ENCODE assay signal across 9 mouse cellular contexts in genomic region chr3:107939403-107939802, GRCm38 (mm10). TPM values are rescaled to one million over a fixed set of nuclear protein-coding genes. Genes with fewer than 3 reads are reported as not detected.
DNase-seq lines count a peak whose midpoint lies in the region; ATAC-seq and TF ChIP-seq lines count a peak whose summit lies in the region.
"Had no signal": no experiment of that assay in that cellular context is flagged by ENCODE, and none has a peak within 500 bp of the region (broad histone marks: within the 10 kb centered on the region; RNA-seq: fewer than 3 reads in every experiment).

No protein-coding gene starts in this region.

- H3K27ac ChIP-seq in hindbrain, embryonic 11.5 days (ENCODE audit: low read depth, low read length), result no peak overlapping the region
- no peak overlapping the region for H3K27ac ChIP-seq in hindbrain, embryonic 14.5 days
- H3K27ac ChIP-seq in bone marrow macrophage, adult 2 months (ENCODE audit: insufficient read depth, low read depth, low read length), result peak overlapping the region; percentile 57
- H3K27ac ChIP-seq in embryonic fibroblast, embryonic 13.5 days (ENCODE audit: insufficient read depth, low read length), result peak overlapping the region; percentile 63
- no peak overlapping the region for H3K27ac ChIP-seq in hindbrain, embryonic 16.5 days (ENCODE audit: low read depth, low read length)
- H3K27ac ChIP-seq in limb, embryonic 10.5 days, result no peak overlapping the region
- peak overlapping the region; percentile 52 for H3K27ac ChIP-seq in midbrain, postnatal 0 days (ENCODE audit: low read depth, low read length)
- H3K27ac ChIP-seq: neural tube, embryonic 13.5 days had no signal

- TF ChIP-seq POLR2A in bone marrow macrophage, adult 2 months (IDR thresholded peaks at IDR 0.05; ENCODE audit: borderline replicate concordance, low read depth, low read length), result no peak
- no peak for TF ChIP-seq POLR2A in embryonic fibroblast, embryonic 13.5 days (IDR thresholded peaks at IDR 0.05; ENCODE audit: low read depth, low read length)

- no peak overlapping the region for H3K4me3 ChIP-seq in hindbrain, embryonic 11.5 days (ENCODE audit: low read depth, low read length)
- H3K4me3 ChIP-seq in hindbrain, embryonic 14.5 days (replicated peaks; ENCODE audit: low read length), result no peak overlapping the region
- no peak overlapping the region for H3K4me3 ChIP-seq in bone marrow macrophage, adult 2 months (ENCODE audit: insufficient read depth, low read length)
- no peak overlapping the region for H3K4me3 ChIP-seq in embryonic fibroblast, embryonic 13.5 days (ENCODE audit: insufficient read depth, low read length)
- no peak overlapping the region for H3K4me3 ChIP-seq in hindbrain, embryonic 16.5 days (ENCODE audit: low read length)
- no peak overlapping the region for H3K4me3 ChIP-seq in limb, embryonic 10.5 days
- H3K4me3 ChIP-seq in midbrain, postnatal 0 days (ENCODE audit: low read depth, low read length), result no peak overlapping the region
- H3K4me3 ChIP-seq: neural tube, embryonic 13.5 days had no signal

- DNase-seq in hindbrain, embryonic 11.5 days (ENCODE audit: low spot score), result peak; percentile 70
- DNase-seq in hindbrain, embryonic 14.5 days (ENCODE audit: low spot score), result no peak
- peak; percentile 67 for DNase-seq in limb, embryonic 10.5 days (ENCODE audit: low spot score)
- peak; percentile 51 for DNase-seq in midbrain, postnatal 0 days (ENCODE audit: low spot score)
- peak; percentile 64 for DNase-seq in testis, postnatal 14 days (ENCODE audit: low spot score)

- H3K4me2 ChIP-seq in hindbrain, embryonic 11.5 days (replicated peaks; ENCODE audit: low read depth, low read length), result no peak overlapping the region
- no peak overlapping the region for H3K4me2 ChIP-seq in hindbrain, embryonic 14.5 days (replicated peaks)
- H3K4me2 ChIP-seq in hindbrain, embryonic 16.5 days (ENCODE audit: low read length), result no peak overlapping the region
- H3K4me2 ChIP-seq in midbrain, postnatal 0 days (ENCODE audit: low read depth, low read length, poor library complexity, severe bottlenecking), result no peak overlapping the region
- H3K4me2 ChIP-seq: neural tube, embryonic 13.5 days had no signal

- ATAC-seq in hindbrain, embryonic 11.5 days (ENCODE audit: low FRiP score), result no peak
- ATAC-seq in hindbrain, embryonic 14.5 days (ENCODE audit: low FRiP score), result no peak
- ATAC-seq in hindbrain, embryonic 16.5 days, result 0 out of 2 replicates have a peak, but pooled peaks have one; percentile 9
- ATAC-seq in midbrain, postnatal 0 days (ENCODE audit: low FRiP score), result 0 out of 2 replicates have a peak, but pooled peaks have one; percentile 6

- peak; percentile 76 for TF ChIP-seq CTCF in bone marrow macrophage, adult 2 months (IDR thresholded peaks at IDR 0.05; ENCODE audit: low read depth, low read length)
- peak; percentile 89; the same call in 1 of the 2 replicates for TF ChIP-seq CTCF in embryonic fibroblast, embryonic 13.5 days (IDR thresholded peaks at IDR 0.05; ENCODE audit: borderline replicate concordance, insufficient read depth, low read length)
- peak; percentile 74 for TF ChIP-seq CTCF in midbrain, postnatal 0 days (IDR thresholded peaks at IDR 0.05)

- no peaks in the 10 kb centered on the region for H3K4me1 ChIP-seq in hindbrain, embryonic 11.5 days (replicated peaks; ENCODE audit: control insufficient read depth, insufficient read depth, low read length)
- H3K4me1 ChIP-seq in hindbrain, embryonic 14.5 days (replicated peaks; ENCODE audit: control insufficient read depth, insufficient read depth, low read length), result 0 out of 2 replicates have a peak, but pooled peaks cover 6% of the 10 kb centered on the region
- peaks cover 16% of the 10 kb centered on the region for H3K4me1 ChIP-seq in bone marrow macrophage, adult 2 months (ENCODE audit: control insufficient read depth, insufficient read depth, low read length)
- H3K4me1 ChIP-seq in embryonic fibroblast, embryonic 13.5 days (ENCODE audit: control insufficient read depth, insufficient read depth, low read length), result peaks cover 11% of the 10 kb centered on the region; the same call in 1 of the 2 replicates
- peaks cover 6% of the 10 kb centered on the region; the same call in 1 of the 2 replicates for H3K4me1 ChIP-seq in hindbrain, embryonic 16.5 days (ENCODE audit: control insufficient read depth, insufficient read depth, low read depth, low read length)
- H3K4me1 ChIP-seq in limb, embryonic 10.5 days, result peaks cover 16% of the 10 kb centered on the region
- H3K4me1 ChIP-seq in midbrain, postnatal 0 days (ENCODE audit: insufficient read depth, low read length), result peaks cover 9% of the 10 kb centered on the region; the same call in 1 of the 2 replicates

- H3K9ac ChIP-seq in hindbrain, embryonic 11.5 days (ENCODE audit: low read depth, low read length), result no peak overlapping the region
- no peak overlapping the region for H3K9ac ChIP-seq in hindbrain, embryonic 14.5 days
- no peak overlapping the region for H3K9ac ChIP-seq in hindbrain, embryonic 16.5 days (ENCODE audit: low read depth, low read length)
- no peak overlapping the region for H3K9ac ChIP-seq in midbrain, postnatal 0 days (replicated peaks; ENCODE audit: low read length, poor library complexity, severe bottlenecking)
- H3K9ac ChIP-seq: neural tube, embryonic 13.5 days had no signal

- H3K27me3 ChIP-seq in hindbrain, embryonic 11.5 days (ENCODE audit: control insufficient read depth, insufficient read depth, low read length), result no peaks in the 10 kb centered on the region
- no peaks in the 10 kb centered on the region for H3K27me3 ChIP-seq in hindbrain, embryonic 14.5 days (ENCODE audit: control insufficient read depth, insufficient read depth, low read length)
- H3K27me3 ChIP-seq in hindbrain, embryonic 16.5 days (replicated peaks; ENCODE audit: control insufficient read depth, insufficient read depth, low read length), result no peaks in the 10 kb centered on the region
- H3K27me3 ChIP-seq in limb, embryonic 10.5 days (ENCODE audit: low read depth, poor library complexity, severe bottlenecking), result no peaks in the 10 kb centered on the region
- no peaks in the 10 kb centered on the region for H3K27me3 ChIP-seq in midbrain, postnatal 0 days (ENCODE audit: insufficient read depth, low read length)
- H3K27me3 ChIP-seq: neural tube, embryonic 13.5 days had no signal

- no peaks in the 10 kb centered on the region for H3K36me3 ChIP-seq in hindbrain, embryonic 11.5 days (ENCODE audit: control insufficient read depth, insufficient read depth, low read length)
- H3K36me3 ChIP-seq in hindbrain, embryonic 14.5 days (replicated peaks; ENCODE audit: control insufficient read depth, insufficient read depth), result no peaks in the 10 kb centered on the region
- no peaks in the 10 kb centered on the region for H3K36me3 ChIP-seq in hindbrain, embryonic 16.5 days (ENCODE audit: control insufficient read depth, insufficient read depth, low read length)
- H3K36me3 ChIP-seq in limb, embryonic 10.5 days, result no peaks in the 10 kb centered on the region
- H3K36me3 ChIP-seq in midbrain, postnatal 0 days (ENCODE audit: insufficient read depth, low read length), result no peaks in the 10 kb centered on the region
- H3K36me3 ChIP-seq: neural tube, embryonic 13.5 days had no signal

- no peaks in the 10 kb centered on the region for H3K9me3 ChIP-seq in hindbrain, embryonic 11.5 days (ENCODE audit: control insufficient read depth, low read length)
- H3K9me3 ChIP-seq in hindbrain, embryonic 14.5 days (ENCODE audit: control insufficient read depth, low read length), result no peaks in the 10 kb centered on the region
- no peaks in the 10 kb centered on the region for H3K9me3 ChIP-seq in hindbrain, embryonic 16.5 days (ENCODE audit: control insufficient read depth, low read length)
- no peaks in the 10 kb centered on the region for H3K9me3 ChIP-seq in limb, embryonic 10.5 days (replicated peaks)
- no peaks in the 10 kb centered on the region for H3K9me3 ChIP-seq in midbrain, postnatal 0 days (ENCODE audit: low read length)
- H3K9me3 ChIP-seq: neural tube, embryonic 13.5 days had no signal

- 62% methylated on average over 3 of the region's 3 CpGs for WGBS in hindbrain, embryonic 11.5 days
- WGBS in hindbrain, embryonic 14.5 days, result 46% methylated on average over 3 of the region's 3 CpGs
- WGBS in hindbrain, embryonic 16.5 days, result 47% methylated on average over 3 of the region's 3 CpGs
- 48% methylated on average over 3 of the region's 3 CpGs for WGBS in limb, embryonic 10.5 days
- 47% methylated on average over 3 of the region's 3 CpGs for WGBS in midbrain, postnatal 0 days

RNA-seq across cellular contexts. Expression of gene Gstm6, which starts 4.1 kb away (rescaled TPM):
- 6.6 and 7.6 TPM in 2 replicates for polyA plus RNA-seq in hindbrain, embryonic 11.5 days (2014; fragmentation: Nextera tagmentation; extraction: Ambion mirVana)
- polyA plus RNA-seq in hindbrain, embryonic 14.5 days (2014; fragmentation: Nextera tagmentation; extraction: Ambion mirVana), result 8.1 and 9.3 TPM in 2 replicates
- not detected in 2 replicates for polyA plus RNA-seq in bone marrow macrophage, adult 2 months (2012; ENCODE audit: insufficient read depth, insufficient read length, missing spikeins)
- polyA plus RNA-seq in embryonic fibroblast, embryonic 13.5 days (2011; ENCODE audit: insufficient read length, low read depth, missing spikeins), result 2.0 and 3.7 TPM in 2 replicates
- polyA plus RNA-seq in hindbrain, embryonic 16.5 days (2015; fragmentation: Nextera tagmentation; extraction: Ambion mirVana), result 10.5 and 10.6 TPM in 2 replicates
- polyA plus RNA-seq in limb, embryonic 10.5 days (2016; fragmentation: Nextera tagmentation; extraction: Ambion mirVana), result 1.8 and 3.6 TPM in 2 replicates
- total RNA-seq in midbrain, postnatal 0 days (2014; rRNA removed), result 16.7 and 25.5 TPM in 2 replicates
- 27.2 and 31.6 TPM in 2 replicates for polyA plus RNA-seq in midbrain, postnatal 0 days (2015; fragmentation: Nextera tagmentation; extraction: Ambion mirVana)

RNA-seq across cellular contexts. Expression of gene Gstm7, which starts 7.8 kb away (rescaled TPM):
- 58.3 and 64.9 TPM in 2 replicates for polyA plus RNA-seq in hindbrain, embryonic 11.5 days (2014; fragmentation: Nextera tagmentation; extraction: Ambion mirVana)
- polyA plus RNA-seq in hindbrain, embryonic 14.5 days (2014; fragmentation: Nextera tagmentation; extraction: Ambion mirVana), result 45.8 and 54.6 TPM in 2 replicates
- polyA plus RNA-seq in bone marrow macrophage, adult 2 months (2012; ENCODE audit: insufficient read depth, insufficient read length, missing spikeins), result 1.8 TPM in 1 of 2 replicates, not detected in the other
- polyA plus RNA-seq in embryonic fibroblast, embryonic 13.5 days (2011; ENCODE audit: insufficient read length, low read depth, missing spikeins), result 1.3 and 2.3 TPM in 2 replicates
- 41.8 and 43.2 TPM in 2 replicates for polyA plus RNA-seq in hindbrain, embryonic 16.5 days (2015; fragmentation: Nextera tagmentation; extraction: Ambion mirVana)
- 12.2 and 26.0 TPM in 2 replicates for polyA plus RNA-seq in limb, embryonic 10.5 days (2016; fragmentation: Nextera tagmentation; extraction: Ambion mirVana)
- 28.5 and 36.4 TPM in 2 replicates for total RNA-seq in midbrain, postnatal 0 days (2014; rRNA removed)
- 38.3 and 38.9 TPM in 2 replicates for polyA plus RNA-seq in midbrain, postnatal 0 days (2015; fragmentation: Nextera tagmentation; extraction: Ambion mirVana)

RNA-seq across cellular contexts. Expression of gene Gstm3, which starts 29.7 kb away (rescaled TPM):
- polyA plus RNA-seq in hindbrain, embryonic 11.5 days (2014; fragmentation: Nextera tagmentation; extraction: Ambion mirVana), result not detected in 2 replicates
- not detected in 2 replicates for polyA plus RNA-seq in hindbrain, embryonic 14.5 days (2014; fragmentation: Nextera tagmentation; extraction: Ambion mirVana)
- polyA plus RNA-seq in bone marrow macrophage, adult 2 months (2012; ENCODE audit: insufficient read depth, insufficient read length, missing spikeins), result not detected in 2 replicates
- polyA plus RNA-seq in embryonic fibroblast, embryonic 13.5 days (2011; ENCODE audit: insufficient read length, low read depth, missing spikeins), result not detected in 2 replicates
- polyA plus RNA-seq in hindbrain, embryonic 16.5 days (2015; fragmentation: Nextera tagmentation; extraction: Ambion mirVana), result not detected in 2 replicates
- not detected in 2 replicates for polyA plus RNA-seq in limb, embryonic 10.5 days (2016; fragmentation: Nextera tagmentation; extraction: Ambion mirVana)
- not detected in 2 replicates for total RNA-seq in midbrain, postnatal 0 days (2014; rRNA removed)
- polyA plus RNA-seq in midbrain, postnatal 0 days (2015; fragmentation: Nextera tagmentation; extraction: Ambion mirVana), result not detected in 2 replicates
- polyA plus RNA-seq: neural tube, embryonic 13.5 days had no signal

RNA-seq across cellular contexts. Expression of gene Gstm5, which starts 43.8 kb away (rescaled TPM):
- 236 and 261 TPM in 2 replicates for polyA plus RNA-seq in hindbrain, embryonic 11.5 days (2014; fragmentation: Nextera tagmentation; extraction: Ambion mirVana)
- polyA plus RNA-seq in hindbrain, embryonic 14.5 days (2014; fragmentation: Nextera tagmentation; extraction: Ambion mirVana), result 255 and 259 TPM in 2 replicates
- 19.6 and 24.6 TPM in 2 replicates for polyA plus RNA-seq in bone marrow macrophage, adult 2 months (2012; ENCODE audit: insufficient read depth, insufficient read length, missing spikeins)
- 68.6 and 75.4 TPM in 2 replicates for polyA plus RNA-seq in embryonic fibroblast, embryonic 13.5 days (2011; ENCODE audit: insufficient read length, low read depth, missing spikeins)
- polyA plus RNA-seq in hindbrain, embryonic 16.5 days (2015; fragmentation: Nextera tagmentation; extraction: Ambion mirVana), result 270 and 292 TPM in 2 replicates
- 198 and 203 TPM in 2 replicates for polyA plus RNA-seq in limb, embryonic 10.5 days (2016; fragmentation: Nextera tagmentation; extraction: Ambion mirVana)
- 142 and 166 TPM in 2 replicates for total RNA-seq in midbrain, postnatal 0 days (2014; rRNA removed)
- 316 and 320 TPM in 2 replicates for polyA plus RNA-seq in midbrain, postnatal 0 days (2015; fragmentation: Nextera tagmentation; extraction: Ambion mirVana)

RNA-seq across cellular contexts. Expression of gene Gstm2, which starts 46.9 kb away (rescaled TPM):
- polyA plus RNA-seq in hindbrain, embryonic 11.5 days (2014; fragmentation: Nextera tagmentation; extraction: Ambion mirVana), result 23.1 and 23.2 TPM in 2 replicates
- 7.9 and 8.4 TPM in 2 replicates for polyA plus RNA-seq in hindbrain, embryonic 14.5 days (2014; fragmentation: Nextera tagmentation; extraction: Ambion mirVana)
- 4.5 and 4.7 TPM in 2 replicates for polyA plus RNA-seq in bone marrow macrophage, adult 2 months (2012; ENCODE audit: insufficient read depth, insufficient read length, missing spikeins)
- polyA plus RNA-seq in embryonic fibroblast, embryonic 13.5 days (2011; ENCODE audit: insufficient read length, low read depth, missing spikeins), result 59.6 and 62.2 TPM in 2 replicates
- 11.1 and 11.8 TPM in 2 replicates for polyA plus RNA-seq in hindbrain, embryonic 16.5 days (2015; fragmentation: Nextera tagmentation; extraction: Ambion mirVana)
- polyA plus RNA-seq in limb, embryonic 10.5 days (2016; fragmentation: Nextera tagmentation; extraction: Ambion mirVana), result 19.1 and 26.1 TPM in 2 replicates
- 8.5 and 10.2 TPM in 2 replicates for total RNA-seq in midbrain, postnatal 0 days (2014; rRNA removed)
- polyA plus RNA-seq in midbrain, postnatal 0 days (2015; fragmentation: Nextera tagmentation; extraction: Ambion mirVana), result 13.0 and 14.8 TPM in 2 replicates

Comparison
In these comparisons a context has a peak if more than half of its experiments do, and no peak if none do; other contexts are left out.
1. ATAC-seq: peak in hindbrain, embryonic 16.5 days (single experiment) and midbrain, postnatal 0 days (single experiment); none in hindbrain, embryonic 11.5 days (single experiment) and hindbrain, embryonic 14.5 days (single experiment).
2. H3K27ac ChIP-seq: peak in bone marrow macrophage, adult 2 months (single experiment), embryonic fibroblast, embryonic 13.5 days (single experiment) and midbrain, postnatal 0 days (single experiment); none in hindbrain, embryonic 11.5 days (single experiment), hindbrain, embryonic 14.5 days (single experiment), hindbrain, embryonic 16.5 days (single experiment) and limb, embryonic 10.5 days (single experiment).
3. Peak in every context shown above with its lines, with median percentiles within 50 percentile points of each other: CTCF ChIP-seq.